Mouse (Mus musculus) CH12.LX (cell line): ENCODE results near the gene Cdhr5. TPM values are rescaled to one million over a fixed set of nuclear protein-coding genes. Genes with fewer than 3 reads are reported as not detected.

Source experiments
- DNase-seq: peaks from one replicate; pipeline ENCODE4 v3.0.0-alpha.2; 2013; ENCODE audit errors: extremely low read depth
- H3K27ac ChIP-seq: 2 replicates; pipeline ENCODE4 v1.5.1; 2012; ENCODE audit warnings: low read depth, mild to moderate bottlenecking, control low read depth, moderate library complexity; ENCODE audit not compliant: insufficient read depth
- H3K27me3 ChIP-seq: replicated peaks from 2 replicates; pipeline ENCODE3; 2012; ENCODE audit warnings: inconsistent platforms
- H3K36me3 ChIP-seq, 2 experiments: replicated peaks in 1 of 2; 2 replicates each; pipeline versions ENCODE3 to v1.6.1; 2012; ENCODE audit warnings: inconsistent platforms in 1 of 2, low read length in 1 of 2, mild to moderate bottlenecking in 1 of 2, mixed read lengths in 1 of 2, moderate library complexity in 1 of 2; ENCODE audit not compliant: control insufficient read depth in 1 of 2, insufficient read depth in 1 of 2
- H3K4me1 ChIP-seq, 2 experiments: 2 replicates each; pipeline ENCODE4 v1.6.1; 2012; ENCODE audit warnings: inconsistent platforms in 1 of 2, moderate library complexity in 1 of 2; ENCODE audit not compliant: insufficient read depth in 2 of 2, control insufficient read depth in 1 of 2
- H3K4me2 ChIP-seq: 2 replicates; pipeline ENCODE4 v1.6.1; 2012; ENCODE audit warnings: low read depth, mild to moderate bottlenecking, control low read depth; ENCODE audit not compliant: poor library complexity, insufficient read depth, severe bottlenecking
- H3K4me3 ChIP-seq, 3 experiments: fragments of 150-350 bp in 1 of 3; sonication (generic) in 1 of 3; replicated peaks in 1 of 3; 2 replicates each; pipeline versions ENCODE3 to v1.5.1; 2011 to 2012; ENCODE audit warnings: low read depth in 2 of 3, low read length in 2 of 3, mild to moderate bottlenecking in 2 of 3, moderate library complexity in 2 of 3, control low read depth in 1 of 3, improper control_type of control experiment in 1 of 3, inconsistent platforms in 1 of 3, mixed read lengths in 1 of 3; ENCODE audit not compliant: poor library complexity in 1 of 3
- H3K79me2 ChIP-seq: replicated peaks from 2 replicates; pipeline ENCODE4 v1.6.1; 2012; ENCODE audit warnings: mild to moderate bottlenecking, moderate library complexity; ENCODE audit not compliant: control insufficient read depth, poor library complexity, insufficient read depth, severe bottlenecking; ENCODE audit errors: extremely low read depth
- H3K9ac ChIP-seq: 2 replicates; pipeline ENCODE4 v1.6.1; 2012; ENCODE audit warnings: low read depth, mild to moderate bottlenecking, control low read depth, moderate library complexity; ENCODE audit not compliant: insufficient read depth
- H3K9me3 ChIP-seq: replicated peaks from 2 replicates; pipeline ENCODE3; 2012; ENCODE audit warnings: low read length, inconsistent platforms, mixed read lengths
- BHLHE40 ChIP-seq: IDR thresholded peaks from 2 replicates; pipeline ENCODE4 v1.6.1; 2011; ENCODE audit warnings: mild to moderate bottlenecking, low read depth, low read length, improper control_type of control experiment
- CHD2 ChIP-seq: IDR thresholded peaks from 2 replicates; pipeline ENCODE4 v1.6.1; 2011; ENCODE audit warnings: low read length, improper control_type of control experiment
- E2F4 ChIP-seq: IDR thresholded peaks from 2 replicates; pipeline ENCODE4 v1.6.1; 2011; ENCODE audit warnings: low read depth, low read length, improper control_type of control experiment; ENCODE audit not compliant: insufficient replicate concordance
- ELF1 ChIP-seq: IDR thresholded peaks from 2 replicates; pipeline ENCODE4 v1.6.1; 2014; ENCODE audit warnings: low read depth, mild to moderate bottlenecking, inconsistent platforms, low read length, improper control_type of control experiment
- EP300 ChIP-seq: IDR thresholded peaks from 2 replicates; pipeline ENCODE4 v1.6.1; 2011; ENCODE audit warnings: low read length, improper control_type of control experiment
- GABPA ChIP-seq: IDR thresholded peaks from 2 replicates; pipeline ENCODE4 v1.6.1; 2012; ENCODE audit warnings: low read depth, low read length, improper control_type of control experiment, inconsistent platforms; ENCODE audit not compliant: insufficient replicate concordance
- IRF4 ChIP-seq: IDR thresholded peaks from 2 replicates; pipeline ENCODE4 v1.6.1; 2014; ENCODE audit warnings: low read depth, mild to moderate bottlenecking, inconsistent platforms, low read length, improper control_type of control experiment
- JUND ChIP-seq: conservative IDR thresholded peaks from 2 replicates; pipeline ENCODE4 v1.6.1; 2011; ENCODE audit warnings: low read depth, low read length, improper control_type of control experiment
- KAT2A ChIP-seq: IDR thresholded peaks from 2 replicates; pipeline ENCODE4 v1.6.1; 2012; ENCODE audit warnings: low read length, improper control_type of control experiment, inconsistent platforms; ENCODE audit not compliant: insufficient replicate concordance
- MAX ChIP-seq: IDR thresholded peaks from 2 replicates; pipeline ENCODE4 v1.6.1; 2011; ENCODE audit warnings: low read length, improper control_type of control experiment
- MAZ ChIP-seq: IDR thresholded peaks from 2 replicates; pipeline ENCODE4 v1.6.1; 2012; ENCODE audit warnings: low read depth, mild to moderate bottlenecking, inconsistent platforms, low read length, improper control_type of control experiment, moderate library complexity
- MEF2A ChIP-seq: IDR thresholded peaks from 2 replicates; pipeline ENCODE4 v1.6.1; 2014; ENCODE audit warnings: low read depth, mild to moderate bottlenecking, inconsistent platforms, low read length, improper control_type of control experiment, borderline replicate concordance
- MXI1 ChIP-seq: IDR thresholded peaks from 2 replicates; pipeline ENCODE4 v1.6.1; 2011; ENCODE audit warnings: mild to moderate bottlenecking, low read depth, low read length, improper control_type of control experiment
- NELFE ChIP-seq: IDR thresholded peaks from 2 replicates; pipeline ENCODE4 v1.6.1; 2011; ENCODE audit warnings: low read depth, low read length, improper control_type of control experiment
- PAX5 ChIP-seq: IDR thresholded peaks from 2 replicates; pipeline ENCODE4 v1.6.1; 2012; ENCODE audit warnings: low read length, inconsistent platforms, mixed read lengths
- POLR2A ChIP-seq: IDR thresholded peaks from 2 replicates; pipeline ENCODE4 v1.6.1; 2011; ENCODE audit warnings: low read depth, mild to moderate bottlenecking, improper control_type of control experiment, low read length
- RCOR1 ChIP-seq: conservative IDR thresholded peaks from 2 replicates; pipeline ENCODE4 v1.6.1; 2012; ENCODE audit warnings: low read depth, mild to moderate bottlenecking, inconsistent platforms, low read length, improper control_type of control experiment
- SIN3A ChIP-seq: IDR thresholded peaks from 2 replicates; pipeline ENCODE4 v1.6.1; 2012; ENCODE audit warnings: low read length, improper control_type of control experiment, inconsistent platforms
- SMC3 ChIP-seq: IDR thresholded peaks from 2 replicates; pipeline ENCODE4 v1.6.1; 2011; ENCODE audit warnings: low read depth, low read length, improper control_type of control experiment
- USF1 ChIP-seq: IDR thresholded peaks from 2 replicates; pipeline ENCODE4 v1.6.1; 2014; ENCODE audit warnings: low read depth, mild to moderate bottlenecking, inconsistent platforms, low read length, improper control_type of control experiment
- USF2 ChIP-seq: conservative IDR thresholded peaks from 2 replicates; pipeline ENCODE4 v1.6.1; 2011; ENCODE audit warnings: low read depth, low read length, improper control_type of control experiment
- ZC3H11A ChIP-seq: IDR thresholded peaks from 2 replicates; pipeline ENCODE4 v1.6.1; 2012; ENCODE audit warnings: low read depth, mild to moderate bottlenecking, inconsistent platforms, low read length, improper control_type of control experiment
- ZKSCAN1 ChIP-seq: IDR thresholded peaks from 2 replicates; pipeline ENCODE4 v1.6.1; 2012; ENCODE audit warnings: low read depth, inconsistent platforms, low read length, improper control_type of control experiment, borderline replicate concordance
- ZMIZ1 ChIP-seq: IDR thresholded peaks from 2 replicates; pipeline ENCODE4 v1.6.1; 2012; ENCODE audit warnings: low read depth, mild to moderate bottlenecking, inconsistent platforms, low read length, improper control_type of control experiment
- ZNF384 ChIP-seq: IDR thresholded peaks from 2 replicates; pipeline ENCODE4 v1.6.1; 2012; ENCODE audit warnings: low read depth, low read length, improper control_type of control experiment, inconsistent platforms
- dilution Hi-C: fragments of 300-500 bp; cut with MboI; formaldehyde crosslinking; loops from 2 replicates; pipeline ENCODE4 v1.14.3; 2020; ENCODE audit warnings: low sequenced_read_pairs; ENCODE audit not compliant: extremely low pct_unique_long_range_greater_than_20kb, extremely low pct_ligation_motif_present
- in situ Hi-C: fragments of 300-500 bp; cut with MboI; formaldehyde crosslinking; loops from 3 replicates; pipeline ENCODE4 v1.14.3; 2019; ENCODE audit warnings: low sequenced_read_pairs, low pct_ligation_motif_present, low pct_unique_long_range_greater_than_20kb, mixed read lengths
- polyA plus RNA-seq: library from polyadenylated mRNA; unstranded; fragments of >175 nt; gene quantifications from 2 replicates; pipeline ENCODE4 v1.2.1, GENCODE M21; 2012; ENCODE audit warnings: low read depth; ENCODE audit not compliant: insufficient read length
- total RNA-seq, 2 experiments: library from RNA; depleted of rRNA; stranded (reverse); fragments of 300-350 nt in 1 of 2; fragments of >200 nt in 1 of 2; gene quantifications; 2 replicates each; pipeline ENCODE4 v1.2.3; 2012 to 2014

Cdhr5 gene
- total and polyA plus RNA-seq, 3 experiments = 0.35 to 3.9 (median 1.9) TPM

GRCm38 (mm10) chr7:141270631-141271030 lies 6.0 kb downstream of the Cdhr5 start:
- no peak for DNase-seq
- in situ Hi-C loops (no loop called here), dilution Hi-C loops (no loop called here)
- peaks cover 0 to 31% of the 10 kb centered on the region in 2 experiments for H3K36me3 ChIP-seq
- no peak for TF ChIP-seq ZC3H11A
- no peak for TF ChIP-seq IRF4
- no peak for TF ChIP-seq MEF2A
- no peak for TF ChIP-seq RCOR1
- TF ChIP-seq ELF1 = no peak
- TF ChIP-seq MXI1 = no peak
- TF ChIP-seq POLR2A = no peak
- TF ChIP-seq USF1 = no peak
- TF ChIP-seq ZMIZ1 = no peak
- no peak for TF ChIP-seq EP300
- no peak for TF ChIP-seq MAZ
- TF ChIP-seq CHD2 = no peak
- no peak for TF ChIP-seq JUND
- no peak for TF ChIP-seq NELFE
- no peak for TF ChIP-seq ZKSCAN1
- H3K4me3 ChIP-seq = no peak overlapping the region
- H3K79me2 ChIP-seq = no peaks in the 10 kb centered on the region
- no peak overlapping the region for H3K9ac ChIP-seq
- H3K27me3 ChIP-seq = no peaks in the 10 kb centered on the region
- H3K4me2 ChIP-seq = no peak overlapping the region
- peaks cover 5 to 26% of the 10 kb centered on the region in 2 experiments for H3K4me1 ChIP-seq
- no peak overlapping the region for H3K27ac ChIP-seq
- H3K9me3 ChIP-seq = no peaks in the 10 kb centered on the region

- Histone ChIP-seq H3K27me3 (no peaks in the 10 kb centered on the region), H3K79me2 (no peaks in the 10 kb centered on the region), H3K27ac (no peak overlapping the region), H3K4me2 (no peak overlapping the region), H3K4me1 (peaks cover 11 to 26% of the 10 kb centered on the region in 2 experiments), H3K9me3 (no peaks in the 10 kb centered on the region), H3K36me3 (peaks cover 5 to 39% of the 10 kb centered on the region in 2 experiments), H3K4me3 (no peak overlapping the region), H3K9ac (no peak overlapping the region)
- TF ChIP-seq MAX = no peak
- no peak for TF ChIP-seq GABPA
- no peak for TF ChIP-seq KAT2A
- no peak for TF ChIP-seq ZNF384
- TF ChIP-seq SIN3A = no peak
- TF ChIP-seq MEF2A = no peak
- TF ChIP-seq JUND = no peak
- TF ChIP-seq POLR2A = no peak
- no peak for TF ChIP-seq IRF4
- no peak for TF ChIP-seq PAX5
- TF ChIP-seq EP300 = no peak
- no peak for TF ChIP-seq MAZ
- no peak for TF ChIP-seq ZC3H11A
- no peak for TF ChIP-seq SMC3
- TF ChIP-seq E2F4 = no peak
- no peak for TF ChIP-seq USF2
- TF ChIP-seq BHLHE40 = no peak
- TF ChIP-seq MXI1 = no peak
- TF ChIP-seq NELFE = no peak
- DNase-seq = no peak
- in situ Hi-C loops (loop anchor here (10.0 kb wide), 1 partner anchor 96 kb away; no protein-coding TSS in a partner anchor), dilution Hi-C loops (no loop called here)
Observed at GRCm38 (mm10) chr7:141269273-141269545, 7.4 kb downstream of the Cdhr5 start.
